Mouse (Mus musculus): Measurements from ENCODE around the gene Ccdc78. TPM values are rescaled to one million over a fixed set of nuclear protein-coding genes. Genes with fewer than 3 reads are reported as not detected.
A peak's percentile ranks its signal among the peaks of the same experiment; 100 is the strongest.

Ccdc78 gene
- polyA plus RNA-seq, 1 experiment from 2014 or later, result 0.14 TPM

DNA sequence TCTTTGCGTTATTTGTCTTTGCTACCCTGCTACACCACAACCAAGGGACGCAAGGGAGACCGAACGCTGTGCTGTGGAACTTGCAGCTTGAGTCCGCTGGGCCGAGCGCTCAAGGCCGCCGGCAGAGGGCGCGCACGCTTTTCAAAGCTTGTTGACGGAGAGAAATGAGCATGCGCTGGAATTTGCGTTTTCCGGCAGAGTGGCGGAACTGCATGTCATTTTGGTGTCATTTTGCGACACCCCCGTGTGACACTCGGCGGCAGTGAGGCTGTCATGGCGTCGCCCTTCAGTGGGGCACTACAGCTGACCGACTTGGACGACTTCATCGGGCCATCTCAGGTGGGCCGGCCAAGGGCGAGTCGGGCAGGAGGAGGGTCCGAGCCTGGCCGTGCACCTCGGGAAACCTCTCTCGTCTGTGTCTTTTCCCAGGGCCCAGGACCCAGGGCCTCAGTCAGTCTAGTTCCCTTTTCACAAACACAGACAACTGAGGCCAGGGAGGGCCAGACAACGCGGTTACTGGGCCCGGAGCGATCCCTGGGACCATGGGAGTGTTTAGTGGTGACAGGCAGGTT is 12.7 kb upstream of the Ccdc78 start, which contains the start of gene Narfl:
Gene Narfl (plus strand): TSS at position 228 of the 572 bp plus-strand sequence.
- Histone ChIP-seq H3K27me3 (replicated peaks; ENCODE audit: control insufficient read depth, insufficient read depth, low read length) (no peaks in the 10 kb centered on the region), H3K4me1 (ENCODE audit: control insufficient read depth, insufficient read depth, low read length) (peaks cover 6% of the 10 kb centered on the region), H3K4me3 (ENCODE audit: low read depth, low read length) (peak within 1 kb of the TSS; percentile 66), H3K36me3 (ENCODE audit: control insufficient read depth, insufficient read depth, low read length) (peaks cover 7% of the 10 kb centered on the region; the same call in 1 of the 2 replicates), H3K9me3 (replicated peaks; ENCODE audit: control insufficient read depth, low read length) (no peaks in the 10 kb centered on the region), H3K9ac (ENCODE audit: low read length) (peak within 1 kb of the TSS; percentile 79), H3K27ac (ENCODE audit: low read depth, low read length) (no peak within 1 kb of the TSS), H3K4me2 (ENCODE audit: low read length) (peak within 1 kb of the TSS; percentile 77)
- ATAC-seq, result peak; percentile 91
- 0% methylated on average over 37 of the region's 37 CpGs for WGBS
- peak; percentile 99 for DNase-seq (ENCODE audit: low spot score)

- WGBS, result 78% methylated on average over 10 of the region's 10 CpGs
- Histone ChIP-seq H3K4me1 (ENCODE audit: control insufficient read depth, insufficient read depth, low read length) (peaks cover 6% of the 10 kb centered on the region), H3K4me3 (ENCODE audit: low read depth, low read length) (no peak overlapping the region), H3K9me3 (replicated peaks; ENCODE audit: control insufficient read depth, low read length) (no peaks in the 10 kb centered on the region), H3K9ac (ENCODE audit: low read length) (no peak overlapping the region), H3K27ac (ENCODE audit: low read depth, low read length) (no peak overlapping the region), H3K4me2 (ENCODE audit: low read length) (no peak overlapping the region), H3K27me3 (replicated peaks; ENCODE audit: control insufficient read depth, insufficient read depth, low read length) (no peaks in the 10 kb centered on the region), H3K36me3 (ENCODE audit: control insufficient read depth, insufficient read depth, low read length) (peaks cover 15% of the 10 kb centered on the region)
- no peak for DNase-seq (ENCODE audit: low spot score)
- ATAC-seq, result no peak
These were observed 10.9 kb upstream of the Ccdc78 start for GRCm38 (mm10) chr17:25775318-25776062.

DNA sequence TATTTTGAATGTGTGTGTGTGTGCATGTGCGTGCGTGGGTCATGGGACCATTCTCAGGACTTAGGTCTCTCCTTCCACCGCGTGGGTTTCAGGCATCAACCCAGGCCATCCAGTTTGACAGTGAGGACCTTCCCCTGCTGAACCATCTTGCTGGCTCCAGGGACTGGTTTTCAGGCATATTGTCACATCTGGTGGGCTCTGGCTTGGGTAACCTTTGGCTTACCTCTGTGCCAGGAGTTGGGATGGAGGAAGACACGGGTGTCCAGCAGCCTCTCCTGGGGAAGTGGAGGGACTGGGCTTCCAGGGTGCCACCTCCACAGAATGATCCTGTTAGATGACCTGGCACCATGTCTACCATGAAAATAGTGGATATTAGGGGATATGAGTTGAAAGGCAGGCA is 8.4 kb upstream of the Ccdc78 start:
- H3K4me1 ChIP-seq (ENCODE audit: control insufficient read depth, insufficient read depth, low read length), result peaks cover 6% of the 10 kb centered on the region
- 93% methylated on average over 5 of the region's 5 CpGs for WGBS
- no peak overlapping the region for H3K27ac ChIP-seq (ENCODE audit: low read depth, low read length)
- ATAC-seq (no peak), DNase-seq (ENCODE audit: low spot score) (no peak)
- H3K4me2 ChIP-seq (ENCODE audit: low read length), result no peak overlapping the region
- no peaks in the 10 kb centered on the region for H3K27me3 ChIP-seq (replicated peaks; ENCODE audit: control insufficient read depth, insufficient read depth, low read length)
- H3K36me3 ChIP-seq (ENCODE audit: control insufficient read depth, insufficient read depth, low read length), result peaks cover 40% of the 10 kb centered on the region
- no peak overlapping the region for H3K4me3 ChIP-seq (ENCODE audit: low read depth, low read length)
- H3K9ac ChIP-seq (ENCODE audit: low read length), result no peak overlapping the region
- H3K9me3 ChIP-seq (replicated peaks; ENCODE audit: control insufficient read depth, low read length), result no peaks in the 10 kb centered on the region

GRCm38 (mm10) chr17:25781339-25781738 is 5.0 kb upstream of the Ccdc78 start:
- Histone ChIP-seq H3K27ac (ENCODE audit: low read depth, low read length) (no peak overlapping the region), H3K36me3 (ENCODE audit: control insufficient read depth, insufficient read depth, low read length) (peaks cover 53% of the 10 kb centered on the region), H3K27me3 (replicated peaks; ENCODE audit: control insufficient read depth, insufficient read depth, low read length) (no peaks in the 10 kb centered on the region), H3K9me3 (replicated peaks; ENCODE audit: control insufficient read depth, low read length) (no peaks in the 10 kb centered on the region), H3K4me3 (ENCODE audit: low read depth, low read length) (no peak overlapping the region), H3K9ac (ENCODE audit: low read length) (no peak overlapping the region), H3K4me2 (ENCODE audit: low read length) (no peak overlapping the region), H3K4me1 (ENCODE audit: control insufficient read depth, insufficient read depth, low read length) (peaks cover 11% of the 10 kb centered on the region)
- DNase-seq (ENCODE audit: low spot score), result no peak
- WGBS, result 82% methylated on average over 6 of the region's 6 CpGs
- ATAC-seq, result no peak

DNA sequence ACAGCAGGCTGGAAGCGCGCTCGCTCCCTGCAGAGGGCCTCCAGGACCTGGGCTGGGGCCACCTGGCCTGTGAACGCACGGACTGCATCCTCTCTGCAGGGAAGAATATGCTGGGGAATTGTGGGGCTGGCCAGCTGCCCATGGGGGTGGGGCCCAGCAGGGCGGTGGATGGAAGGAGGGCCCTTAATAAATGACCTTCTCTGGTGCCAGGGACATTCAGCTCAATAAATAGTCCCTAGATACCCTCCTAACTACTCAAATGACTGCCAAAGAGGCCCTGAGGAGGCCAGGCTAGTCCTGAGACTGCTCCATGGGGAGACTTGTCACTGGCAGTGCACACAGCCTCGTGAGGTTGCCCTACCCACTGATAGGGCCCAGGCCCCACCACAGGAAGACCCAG is 3.3 kb upstream of the Ccdc78 start:
- Histone ChIP-seq H3K27ac (ENCODE audit: low read depth, low read length) (no peak overlapping the region), H3K4me2 (ENCODE audit: low read length) (no peak overlapping the region), H3K9me3 (replicated peaks; ENCODE audit: control insufficient read depth, low read length) (no peaks in the 10 kb centered on the region), H3K36me3 (ENCODE audit: control insufficient read depth, insufficient read depth, low read length) (peaks cover 56% of the 10 kb centered on the region), H3K27me3 (replicated peaks; ENCODE audit: control insufficient read depth, insufficient read depth, low read length) (no peaks in the 10 kb centered on the region), H3K4me3 (ENCODE audit: low read depth, low read length) (no peak overlapping the region), H3K4me1 (ENCODE audit: control insufficient read depth, insufficient read depth, low read length) (peaks cover 11% of the 10 kb centered on the region), H3K9ac (ENCODE audit: low read length) (no peak overlapping the region)
- 71% methylated on average over 7 of the region's 7 CpGs for whole genome bisulfite sequencing
- ATAC-seq, result no peak
- no peak for DNase-seq (ENCODE audit: low spot score)

DNA sequence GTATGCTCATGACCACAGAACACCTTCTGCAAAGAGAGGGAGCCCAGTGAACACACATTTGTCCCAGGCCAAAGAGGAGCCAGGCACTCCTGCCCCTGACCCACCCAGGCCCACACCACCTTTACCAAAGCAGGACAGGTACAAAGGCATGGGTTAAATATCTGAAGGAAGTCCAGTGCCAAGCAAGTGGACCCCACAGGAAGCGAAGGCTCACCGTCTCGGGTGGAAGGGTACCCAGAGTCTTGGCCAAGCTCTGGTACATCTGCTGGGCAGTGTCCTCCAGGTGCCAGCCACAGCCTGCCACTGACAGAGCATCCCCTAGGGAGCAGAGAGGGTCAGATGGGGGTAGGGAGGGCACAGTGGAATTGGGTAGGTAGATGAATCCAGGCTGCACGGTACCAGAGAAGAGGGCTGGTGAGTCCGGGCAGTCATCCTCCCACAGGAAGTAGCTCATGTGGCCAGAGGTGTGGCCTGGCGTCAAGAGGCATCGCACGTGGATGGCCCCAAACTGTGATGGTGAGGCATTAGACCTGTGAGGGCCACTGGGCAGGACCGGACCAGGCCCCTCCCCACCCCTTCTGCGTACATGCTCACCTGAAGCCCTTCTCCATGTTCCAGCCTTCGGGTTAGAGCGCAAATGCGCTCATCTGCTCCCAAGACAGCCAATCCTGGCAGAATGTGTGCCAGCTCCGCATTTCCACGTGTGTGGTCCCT is 2.4 kb upstream of the Ccdc78 start:
- peaks cover 11% of the 10 kb centered on the region for H3K4me1 ChIP-seq (ENCODE audit: control insufficient read depth, insufficient read depth, low read length)
- peaks cover 61% of the 10 kb centered on the region for H3K36me3 ChIP-seq (ENCODE audit: control insufficient read depth, insufficient read depth, low read length)
- DNase-seq (ENCODE audit: low spot score), result no peak
- WGBS, result 83% methylated on average over 15 of the region's 15 CpGs
- no peak overlapping the region for H3K27ac ChIP-seq (ENCODE audit: low read depth, low read length)
- H3K4me2 ChIP-seq (ENCODE audit: low read length), result peak overlapping the region; percentile 87
- peak overlapping the region; percentile 64 for H3K4me3 ChIP-seq (ENCODE audit: low read depth, low read length)
- ATAC-seq, result no peak
- H3K27me3 ChIP-seq (replicated peaks; ENCODE audit: control insufficient read depth, insufficient read depth, low read length), result no peaks in the 10 kb centered on the region
- no peaks in the 10 kb centered on the region for H3K9me3 ChIP-seq (replicated peaks; ENCODE audit: control insufficient read depth, low read length)
- peak overlapping the region; percentile 86 for H3K9ac ChIP-seq (ENCODE audit: low read length)

DNA sequence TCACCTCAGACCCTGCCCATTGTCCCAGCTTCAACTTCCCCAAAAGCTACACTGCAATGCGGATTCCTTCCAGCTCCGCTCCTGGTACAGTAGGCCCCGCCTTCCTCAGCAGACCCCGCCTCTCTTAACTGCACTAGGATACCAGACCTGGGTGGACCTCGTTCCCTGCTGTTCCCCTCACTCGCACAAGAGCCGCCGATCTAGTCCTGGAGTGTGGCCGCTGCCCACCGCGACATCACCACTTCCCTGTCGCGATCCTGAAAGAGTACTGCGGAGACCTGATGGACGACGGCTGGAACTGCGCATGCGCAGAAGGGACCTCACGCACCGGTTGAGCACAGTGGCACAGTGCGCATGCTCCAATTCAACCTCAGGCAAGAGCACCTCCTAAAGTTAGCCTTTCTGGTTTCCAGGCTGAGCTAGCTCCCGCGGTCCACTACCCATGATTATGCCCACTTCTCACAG is 1.1 kb upstream of the Ccdc78 start, which contains the start of gene Haghl:
Gene Haghl (minus strand): TSS at position 393 of the 465 bp plus-strand sequence.
- peak; percentile 98 for DNase-seq (ENCODE audit: low spot score)
- ATAC-seq, result peak; percentile 88
- Histone ChIP-seq H3K27ac (ENCODE audit: low read depth, low read length) (peak within 1 kb of the TSS; percentile 81), H3K4me1 (ENCODE audit: control insufficient read depth, insufficient read depth, low read length) (peaks cover 11% of the 10 kb centered on the region), H3K4me2 (ENCODE audit: low read length) (peak within 1 kb of the TSS; percentile 87), H3K9me3 (replicated peaks; ENCODE audit: control insufficient read depth, low read length) (no peaks in the 10 kb centered on the region), H3K9ac (ENCODE audit: low read length) (peak within 1 kb of the TSS; percentile 86), H3K27me3 (replicated peaks; ENCODE audit: control insufficient read depth, insufficient read depth, low read length) (no peaks in the 10 kb centered on the region), H3K4me3 (ENCODE audit: low read depth, low read length) (peak within 1 kb of the TSS; percentile 64), H3K36me3 (ENCODE audit: control insufficient read depth, insufficient read depth, low read length) (peaks cover 64% of the 10 kb centered on the region)
- under 1% methylated on average over 23 of the region's 23 CpGs for WGBS

DNA sequence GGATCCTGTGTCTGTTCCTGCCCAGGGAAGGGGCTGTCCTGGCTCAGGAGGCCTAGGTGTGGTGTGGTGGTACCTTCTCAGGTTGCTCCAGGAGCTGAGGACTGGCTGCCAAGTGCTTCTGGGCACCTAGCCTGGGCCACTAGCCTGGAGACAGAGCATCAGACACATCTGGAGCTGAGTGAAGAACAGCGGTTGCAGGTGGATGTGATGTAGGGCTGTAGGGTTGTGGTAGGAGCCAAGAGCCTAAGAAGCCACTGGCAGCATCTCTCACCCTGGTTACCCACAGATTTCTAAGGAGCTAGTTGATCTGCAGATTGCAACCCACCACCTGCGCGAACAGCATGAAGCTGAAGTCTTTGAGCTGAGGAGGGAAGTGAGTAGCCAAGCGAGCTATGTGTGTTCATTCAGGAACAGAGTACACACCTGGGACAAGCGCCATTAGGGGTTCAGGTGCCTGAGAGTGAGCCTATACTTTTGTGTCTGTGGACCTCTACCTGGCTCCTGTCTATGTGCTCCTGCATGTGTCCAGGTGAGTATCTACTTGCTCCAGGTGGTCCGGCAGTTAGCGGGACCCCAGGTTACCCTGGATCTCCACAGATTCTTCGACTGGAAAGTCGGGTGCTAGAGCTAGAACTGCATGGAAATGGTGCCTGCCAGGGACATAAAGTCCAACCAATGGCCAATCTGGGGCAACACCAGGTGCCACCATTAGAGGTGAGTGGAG is 563 bp downstream of the Ccdc78 start:
- peaks cover 16% of the 10 kb centered on the region for H3K4me1 ChIP-seq (ENCODE audit: control insufficient read depth, insufficient read depth, low read length)
- H3K4me3 ChIP-seq (ENCODE audit: low read depth, low read length), result no peak overlapping the region
- peaks cover 47% of the 10 kb centered on the region for H3K36me3 ChIP-seq (ENCODE audit: control insufficient read depth, insufficient read depth, low read length)
- WGBS, result 93% methylated on average over 9 of the region's 9 CpGs
- H3K27me3 ChIP-seq (replicated peaks; ENCODE audit: control insufficient read depth, insufficient read depth, low read length), result no peaks in the 10 kb centered on the region
- ATAC-seq, result no peak
- no peak overlapping the region for H3K4me2 ChIP-seq (ENCODE audit: low read length)
- no peak overlapping the region for H3K9ac ChIP-seq (ENCODE audit: low read length)
- no peak for DNase-seq (ENCODE audit: low spot score)
- H3K27ac ChIP-seq (ENCODE audit: low read depth, low read length), result no peak overlapping the region
- no peaks in the 10 kb centered on the region for H3K9me3 ChIP-seq (replicated peaks; ENCODE audit: control insufficient read depth, low read length)
